Mouse (Mus musculus) stomach, embryonic 15.5 days (tissue): ENCODE data around the gene Plppr2. TPM values are rescaled to one million over a fixed set of nuclear protein-coding genes. Genes with fewer than 3 reads are reported as not detected.

ENCODE experiments used
- ATAC-seq: fragments of 200-750 bp; cut with Nextera tagmentation; 2 replicates; pipeline ENCODE4 v1.8.0; 2017; ENCODE audit warnings: low read depth, moderate number of reproducible peaks, moderate TSS enrichment; ENCODE audit not compliant: insufficient read depth, low FRiP score
- H3K27ac ChIP-seq: fragments of 300-500 bp; sonication (generic); 2 replicates; pipeline ENCODE4 v1.5.1; 2015; ENCODE audit warnings: mild to moderate bottlenecking, inconsistent platforms
- H3K27me3 ChIP-seq: fragments of 300-500 bp; sonication (generic); replicated peaks from 2 replicates; pipeline ENCODE4 v1.6.1; 2015; ENCODE audit warnings: inconsistent platforms
- H3K36me3 ChIP-seq: fragments of 300-500 bp; sonication (generic); 2 replicates; pipeline ENCODE4 v1.6.1; 2015; ENCODE audit warnings: inconsistent platforms
- H3K4me1 ChIP-seq: fragments of 300-500 bp; sonication (generic); 2 replicates; pipeline ENCODE4 v1.6.1; 2015; ENCODE audit warnings: inconsistent platforms
- H3K4me2 ChIP-seq: fragments of 300-500 bp; sonication (generic); 2 replicates; pipeline ENCODE4 v1.6.1; 2015; ENCODE audit warnings: mild to moderate bottlenecking, inconsistent platforms
- H3K4me3 ChIP-seq: fragments of 300-500 bp; sonication (generic); replicated peaks from 2 replicates; pipeline ENCODE4 v1.5.1; 2015; ENCODE audit warnings: inconsistent platforms
- H3K9ac ChIP-seq: fragments of 300-500 bp; sonication (generic); 2 replicates; pipeline ENCODE4 v1.6.1; 2015; ENCODE audit warnings: inconsistent platforms
- H3K9me3 ChIP-seq: fragments of 300-500 bp; sonication (generic); 2 replicates; pipeline ENCODE4 v1.6.1; 2016; ENCODE audit warnings: inconsistent platforms
- WGBS: fragments of 180-500 bp; shearing (Covaris S2); methylation state at CpG from one replicate; pipeline ENCODE4 v1.1.7; 2015; 5-methylcytosine and 5-hydroxymethylcytosine counted together
- polyA plus RNA-seq: library from polyadenylated mRNA; unstranded; fragments of >200 nt; fragmentation: Nextera tagmentation; extraction: Ambion mirVana; gene quantifications from 2 replicates; pipeline ENCODE4 v1.2.1, GENCODE M21; 2015

Gene Plppr2
- polyA plus RNA-seq, 1 experiment from 2014 or later: 7.9 TPM

DNA sequence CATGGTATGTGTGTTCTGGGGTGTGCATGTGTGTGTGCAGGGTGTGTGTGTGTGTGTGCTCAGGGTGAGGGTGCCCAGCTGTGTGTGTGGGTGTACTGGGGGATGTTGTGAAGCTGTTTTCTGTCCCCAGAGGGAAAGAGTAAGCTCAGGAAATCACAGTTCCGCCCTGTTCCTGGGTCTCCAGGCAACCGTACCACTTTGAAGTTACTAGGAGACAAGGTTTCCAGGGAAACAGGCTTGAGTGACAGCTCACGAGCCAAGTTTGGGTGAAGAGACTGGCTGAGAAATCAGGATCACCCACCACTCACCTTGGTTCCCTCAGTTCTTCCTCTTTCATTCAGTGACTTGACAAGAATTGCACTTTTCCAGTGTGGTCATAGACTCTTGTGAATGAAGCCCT lies 16.8 kb downstream of the Plppr2 start:
- H3K4me2 ChIP-seq: no peak overlapping the region
- H3K9ac ChIP-seq: no peak overlapping the region
- H3K9me3 ChIP-seq: no peaks in the 10 kb centered on the region
- H3K36me3 ChIP-seq: no peaks in the 10 kb centered on the region
- H3K4me3 ChIP-seq: no peak overlapping the region
- WGBS: 12% methylated on average over 3 of the region's 3 CpGs
- H3K4me1 ChIP-seq: peaks cover 6% of the 10 kb centered on the region; the same call in 1 of the 2 replicates
- H3K27ac ChIP-seq: no peak overlapping the region
- no peaks in the 10 kb centered on the region for H3K27me3 ChIP-seq
- ATAC-seq: no peak

DNA sequence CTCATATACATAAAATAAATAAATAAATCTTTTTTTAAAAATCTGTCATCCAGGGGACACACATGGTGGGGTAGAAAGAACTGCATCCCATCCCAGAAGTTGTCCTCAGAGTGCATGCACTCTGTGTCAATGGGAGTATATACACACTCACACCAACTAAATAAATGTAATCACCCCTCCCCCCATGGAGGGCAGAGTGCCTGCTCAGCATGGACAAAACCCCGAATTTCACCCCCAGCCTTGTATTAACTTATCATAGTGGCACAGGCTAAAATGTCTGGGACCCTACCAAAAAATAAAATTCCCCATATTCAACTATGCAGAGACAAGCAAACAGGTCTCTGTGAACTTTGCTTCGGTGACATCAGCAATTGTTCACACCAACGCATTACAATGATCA lies 17.8 kb downstream of the Plppr2 start:
- H3K27ac ChIP-seq: no peak overlapping the region
- no peak overlapping the region for H3K4me3 ChIP-seq
- 74% methylated on average over 3 of the region's 3 CpGs for WGBS
- no peak for ATAC-seq
- H3K9me3 ChIP-seq: no peaks in the 10 kb centered on the region
- H3K9ac ChIP-seq: no peak overlapping the region
- peaks cover 6% of the 10 kb centered on the region; the same call in 1 of the 2 replicates for H3K4me1 ChIP-seq
- H3K27me3 ChIP-seq: no peaks in the 10 kb centered on the region
- peak overlapping the region; percentile 55 for H3K4me2 ChIP-seq
- no peaks in the 10 kb centered on the region for H3K36me3 ChIP-seq

DNA sequence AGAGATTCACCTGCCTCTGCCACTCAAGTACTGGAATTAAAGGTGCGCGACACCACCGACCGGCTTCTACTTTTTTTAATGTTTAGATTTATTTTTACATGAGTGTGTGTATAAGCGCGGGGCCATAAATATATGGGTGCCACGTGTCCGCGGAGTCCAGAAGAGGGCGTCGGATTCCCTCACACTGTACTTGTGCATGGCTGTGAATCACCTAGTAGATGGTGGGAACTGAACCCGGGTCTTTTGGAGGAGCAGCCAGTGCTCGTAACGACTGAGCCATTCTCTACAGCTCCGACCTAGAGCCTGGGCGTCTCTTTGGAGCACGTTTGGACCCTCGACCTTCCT lies 18.4 kb downstream of the Plppr2 start:
- no peaks in the 10 kb centered on the region; the same call in 1 of the 2 replicates for H3K27me3 ChIP-seq
- H3K27ac ChIP-seq: peak overlapping the region; percentile 67
- WGBS: 2% methylated on average over 18 of the region's 18 CpGs
- peak; percentile 71 for ATAC-seq
- H3K4me1 ChIP-seq: peaks cover 6% of the 10 kb centered on the region; the same call in 1 of the 2 replicates
- H3K4me3 ChIP-seq: peak overlapping the region; percentile 75
- H3K9ac ChIP-seq: no peak overlapping the region
- no peaks in the 10 kb centered on the region for H3K9me3 ChIP-seq
- H3K36me3 ChIP-seq: no peaks in the 10 kb centered on the region
- peak overlapping the region; percentile 55 for H3K4me2 ChIP-seq

DNA sequence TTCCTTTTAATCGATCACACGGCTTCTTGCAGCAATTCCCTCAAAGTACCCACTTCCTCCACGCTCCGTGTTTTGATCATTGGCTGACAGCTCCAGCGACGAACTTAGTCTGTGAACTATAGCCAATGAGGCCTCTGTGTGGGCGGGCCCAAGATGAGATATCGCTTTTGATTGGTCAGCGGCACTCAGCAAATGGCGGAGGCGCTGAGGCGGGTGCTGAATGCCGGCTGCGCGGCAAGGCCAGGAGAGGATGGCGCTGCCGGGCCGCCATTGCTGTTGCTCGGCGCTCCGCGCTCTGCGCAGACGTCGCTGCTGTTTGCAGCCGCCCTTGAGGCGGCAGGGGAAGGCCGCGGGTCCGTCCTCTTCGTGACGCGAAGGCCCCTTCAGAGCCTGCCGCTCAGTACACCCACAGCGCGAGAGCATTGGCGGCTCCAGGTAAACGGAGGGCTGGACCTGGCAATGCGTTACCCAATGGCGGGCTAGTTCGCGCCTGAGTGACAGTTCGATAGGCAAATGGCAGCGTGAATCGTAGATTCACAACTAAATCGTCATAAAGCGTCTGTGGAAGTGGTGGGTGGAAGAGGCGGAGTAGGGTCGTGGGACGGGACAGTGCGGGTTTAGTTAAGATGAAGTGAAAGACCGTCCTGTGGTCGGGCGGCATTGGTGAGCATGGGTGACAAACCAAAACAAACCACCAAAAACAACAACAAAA lies 18.9 kb downstream of the Plppr2 start, which contains the start of gene Swsap1:
Swsap1 (plus strand) TSS at position 186 of the 712 bp plus-strand sequence.
- Histone ChIP-seq H3K4me2 (peak within 1 kb of the TSS; percentile 57), H3K36me3 (no peaks in the 10 kb centered on the region), H3K9me3 (no peaks in the 10 kb centered on the region), H3K4me1 (peaks cover 8% of the 10 kb centered on the region; the same call in 1 of the 2 replicates), H3K27me3 (peaks cover 1% of the 10 kb centered on the region), H3K27ac (peak within 1 kb of the TSS; percentile 93), H3K9ac (peak within 1 kb of the TSS; percentile 70; the same call in 1 of the 2 replicates), H3K4me3 (peak within 1 kb of the TSS; percentile 75)
- WGBS: 0% methylated on average over 54 of the region's 54 CpGs
- peak; percentile 96 for ATAC-seq

DNA sequence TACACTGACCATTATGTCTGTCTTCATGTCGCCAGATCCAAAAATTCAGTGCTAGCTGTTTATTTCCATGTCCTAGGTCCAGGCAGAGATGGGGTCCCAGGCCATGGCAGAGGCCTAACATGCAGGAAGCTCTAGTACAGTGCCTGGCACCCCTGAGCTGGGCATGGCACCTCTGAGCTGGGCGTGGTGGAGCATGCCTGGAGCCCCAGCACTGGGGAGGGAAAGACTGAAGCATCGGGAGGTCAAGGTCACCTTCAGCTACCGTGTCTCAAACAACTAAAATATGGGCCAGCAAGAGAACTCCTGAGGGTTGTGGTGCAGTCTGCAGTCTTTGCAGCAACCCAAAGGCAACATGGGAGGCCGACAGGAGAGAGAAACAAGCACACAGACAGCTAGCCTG lies 21.5 kb downstream of the Plppr2 start:
- H3K27ac ChIP-seq: no peak overlapping the region

DNA sequence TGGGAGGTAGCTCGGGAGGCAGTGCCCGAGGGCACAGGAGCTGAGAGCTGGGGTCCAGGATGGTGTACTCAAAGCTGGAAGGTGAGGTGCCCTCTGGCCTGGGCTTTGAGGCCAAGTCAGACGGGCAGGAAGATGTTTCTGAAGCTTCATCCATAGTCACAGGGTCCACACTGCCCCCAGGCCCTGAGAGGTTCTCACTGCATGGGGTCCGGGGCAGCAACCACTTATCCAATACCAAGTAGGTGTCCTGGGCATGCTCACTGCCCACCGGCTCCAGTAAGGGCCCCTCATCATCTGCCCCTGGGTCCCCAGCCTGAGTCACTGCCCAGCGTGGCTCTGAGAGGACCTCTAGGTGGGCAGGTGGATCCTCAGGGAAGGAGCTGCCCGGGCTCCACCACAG lies 22.4 kb downstream of the Plppr2 start:
- Histone ChIP-seq H3K4me1 (peaks cover 32% of the 10 kb centered on the region), H3K27ac (no peak overlapping the region), H3K4me3 (no peak overlapping the region), H3K9me3 (no peaks in the 10 kb centered on the region), H3K27me3 (peaks cover 15% of the 10 kb centered on the region), H3K4me2 (no peak overlapping the region), H3K36me3 (no peaks in the 10 kb centered on the region), H3K9ac (no peak overlapping the region)
- 90% methylated on average over 7 of the region's 7 CpGs for WGBS
- ATAC-seq: no peak

More for the DNA sequence above, 21.5 kb downstream of the Plppr2 start:
- no peak for ATAC-seq
- Histone ChIP-seq H3K27me3 (peaks cover 15% of the 10 kb centered on the region), H3K9ac (no peak overlapping the region), H3K4me2 (no peak overlapping the region), H3K9me3 (no peaks in the 10 kb centered on the region), H3K36me3 (no peaks in the 10 kb centered on the region), H3K4me3 (no peak overlapping the region), H3K4me1 (peaks cover 30% of the 10 kb centered on the region)
- WGBS: 78% methylated on average over 5 of the region's 5 CpGs

DNA sequence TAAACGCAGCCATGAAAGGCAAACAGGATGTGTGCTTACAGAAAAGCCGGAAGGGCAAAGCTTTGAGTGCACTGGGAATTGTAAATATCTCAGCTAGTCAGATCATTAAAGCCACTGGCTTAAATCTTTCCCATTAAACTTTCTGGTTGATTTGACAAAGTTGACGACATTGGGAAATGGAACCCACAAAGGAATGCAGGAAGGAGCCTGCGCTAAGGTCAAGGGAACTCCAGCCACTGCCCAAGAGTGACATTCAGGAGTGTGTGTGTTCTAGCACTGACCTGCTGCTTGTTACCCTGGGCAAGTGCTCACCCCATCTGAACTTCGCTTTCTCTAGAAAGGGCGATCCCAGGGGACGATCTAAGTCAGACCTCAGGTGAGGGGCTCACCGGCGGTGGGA lies 23.3 kb downstream of the Plppr2 start:
- no peak overlapping the region for H3K27ac ChIP-seq
- peaks cover 32% of the 10 kb centered on the region for H3K4me1 ChIP-seq
- H3K9ac ChIP-seq: no peak overlapping the region
- no peaks in the 10 kb centered on the region for H3K36me3 ChIP-seq
- 0 out of 2 replicates have a peak overlapping the region, but pooled peaks have one; percentile 96 for H3K4me2 ChIP-seq
- H3K27me3 ChIP-seq: peaks cover 15% of the 10 kb centered on the region
- no peak overlapping the region for H3K4me3 ChIP-seq
- 50% methylated on average over 9 of the region's 9 CpGs for WGBS
- no peak for ATAC-seq
- no peaks in the 10 kb centered on the region for H3K9me3 ChIP-seq

DNA sequence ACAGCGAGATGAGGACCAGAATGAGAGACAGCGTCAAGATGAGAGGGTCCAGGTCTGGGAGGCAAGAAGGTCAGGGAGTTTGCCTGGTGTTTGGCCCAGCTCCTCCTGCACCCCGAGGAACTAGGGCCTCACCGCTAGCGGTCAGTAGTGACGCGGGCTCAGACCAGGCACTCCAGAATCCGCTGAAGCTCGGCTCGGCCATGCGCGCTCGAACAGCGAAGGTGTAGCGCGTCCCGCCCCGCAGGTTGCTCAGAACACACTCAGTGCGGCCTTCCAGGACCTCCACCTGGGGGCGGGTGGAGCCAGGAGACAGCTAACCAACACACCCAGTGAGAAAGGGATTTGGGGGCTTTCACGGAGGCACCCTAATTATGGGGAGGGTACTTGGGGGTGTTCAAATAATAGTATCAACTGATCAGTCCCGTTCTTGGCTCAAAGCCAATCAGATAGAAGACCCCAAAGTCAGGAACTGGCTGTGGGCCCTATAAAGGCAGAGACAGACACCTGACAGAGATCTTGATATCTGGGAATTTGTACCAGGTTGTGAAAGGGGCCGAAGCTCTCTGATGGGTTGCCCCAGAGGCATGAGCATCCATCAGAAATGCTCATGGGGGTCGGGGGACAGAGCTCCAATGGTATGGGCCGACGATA lies 23.9 kb downstream of the Plppr2 start:
- H3K4me3 ChIP-seq: no peak overlapping the region
- H3K4me2 ChIP-seq: peak overlapping the region; percentile 96; the same call in 1 of the 2 replicates
- no peak for ATAC-seq
- H3K9ac ChIP-seq: no peak overlapping the region
- peaks cover 32% of the 10 kb centered on the region for H3K4me1 ChIP-seq
- H3K9me3 ChIP-seq: no peaks in the 10 kb centered on the region
- no peak overlapping the region for H3K27ac ChIP-seq
- no peaks in the 10 kb centered on the region for H3K36me3 ChIP-seq
- peaks cover 15% of the 10 kb centered on the region for H3K27me3 ChIP-seq
- WGBS: 11% methylated on average over 26 of the region's 26 CpGs

DNA sequence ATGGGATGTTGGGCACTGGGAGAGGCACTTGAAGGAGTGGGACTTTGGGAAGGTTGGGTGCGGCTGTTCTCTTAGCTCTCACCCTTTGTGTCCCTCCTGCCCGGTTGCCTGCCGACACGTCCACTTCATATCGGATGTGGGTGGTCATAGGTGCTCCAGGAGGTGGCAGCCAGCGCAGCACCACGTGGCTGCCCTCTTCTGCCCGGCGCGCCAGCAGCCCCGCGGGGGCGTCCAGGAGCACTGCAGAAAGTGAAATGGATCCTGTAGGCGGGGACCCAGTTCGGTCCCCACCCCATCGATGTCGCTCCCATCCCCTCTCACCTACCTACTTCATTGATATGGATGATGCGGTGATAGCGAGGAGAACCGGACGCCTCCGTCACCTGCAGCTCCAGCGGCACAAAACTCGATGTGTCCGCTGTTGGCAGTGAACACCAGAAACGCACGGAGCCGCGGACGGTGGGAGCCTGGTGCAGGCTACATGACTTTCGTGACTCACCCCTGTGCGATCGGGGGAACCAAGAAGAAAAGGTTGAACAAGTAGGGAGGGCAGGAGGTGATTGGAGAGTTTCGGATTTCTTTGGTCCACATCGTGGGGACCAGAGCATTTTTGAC lies 24.6 kb downstream of the Plppr2 start:
- Histone ChIP-seq H3K4me2 (peak overlapping the region; percentile 96), H3K4me3 (peak overlapping the region; percentile 46), H3K36me3 (no peaks in the 10 kb centered on the region), H3K27me3 (peaks cover 15% of the 10 kb centered on the region), H3K4me1 (peaks cover 29% of the 10 kb centered on the region), H3K9ac (no peak overlapping the region), H3K27ac (no peak overlapping the region), H3K9me3 (no peaks in the 10 kb centered on the region)
- 2% methylated on average over 35 of the region's 35 CpGs for WGBS
- no peak for ATAC-seq

DNA sequence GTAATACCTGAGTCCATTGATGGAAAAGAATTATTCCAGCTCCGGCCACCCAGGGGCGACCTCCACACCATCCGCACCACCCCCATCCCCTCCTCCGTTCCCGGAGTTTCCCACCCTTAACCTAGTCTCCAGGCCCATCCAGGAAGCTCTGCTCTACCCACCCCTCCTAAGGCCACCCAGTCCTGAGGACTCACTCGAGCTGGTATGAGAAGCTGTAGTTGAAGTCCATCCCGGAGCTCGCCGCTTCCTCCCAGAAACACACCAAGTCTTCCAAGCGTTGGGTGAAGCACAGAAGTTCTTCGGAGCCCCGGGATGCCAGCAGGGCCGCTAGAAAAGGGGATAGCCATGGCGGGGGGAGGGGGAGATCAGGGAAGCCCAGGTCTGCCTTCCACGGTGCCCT lies 25.2 kb downstream of the Plppr2 start:
- H3K36me3 ChIP-seq: no peaks in the 10 kb centered on the region
- 1% methylated on average over 15 of the region's 15 CpGs for WGBS
- H3K4me3 ChIP-seq: peak overlapping the region; percentile 46
- H3K4me2 ChIP-seq: peak overlapping the region; percentile 96
- peaks cover 26% of the 10 kb centered on the region for H3K4me1 ChIP-seq
- peak overlapping the region; percentile 19; the same call in 1 of the 2 replicates for H3K9ac ChIP-seq
- peaks cover 15% of the 10 kb centered on the region for H3K27me3 ChIP-seq
- no peaks in the 10 kb centered on the region for H3K9me3 ChIP-seq
- H3K27ac ChIP-seq: no peak overlapping the region
- ATAC-seq: peak; percentile 20; the same call in 1 of the 2 replicates

DNA sequence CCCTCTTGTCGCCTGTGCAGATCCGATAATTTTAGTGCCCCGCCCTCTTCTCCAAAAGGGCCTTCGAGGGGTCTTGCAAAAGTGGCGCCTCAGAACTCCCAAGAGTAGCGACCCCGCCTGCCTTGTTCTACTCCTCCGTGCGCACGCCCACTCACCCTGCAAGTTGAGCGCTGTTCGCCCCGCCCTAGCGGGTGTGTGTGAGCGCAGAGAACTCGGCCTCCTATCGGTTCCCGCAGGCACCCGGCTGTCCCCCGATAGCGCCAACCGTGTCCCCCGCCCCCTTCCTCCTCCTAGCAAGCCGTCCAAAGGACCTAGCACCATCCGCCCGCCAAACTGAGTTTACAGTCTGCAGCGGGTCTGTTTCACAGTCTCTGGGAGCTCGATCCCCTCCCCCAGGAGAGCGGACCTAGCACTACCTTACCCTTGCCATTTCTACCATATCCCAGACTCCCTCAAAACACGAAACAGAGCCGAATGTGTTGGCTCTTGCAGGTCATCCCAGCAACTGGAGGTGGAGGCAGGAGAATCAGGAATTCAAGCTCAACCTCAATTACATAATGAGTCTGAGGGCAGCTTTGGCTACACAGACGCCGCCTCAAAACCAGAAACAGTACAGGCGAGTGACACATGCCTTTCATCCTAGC lies 25.7 kb downstream of the Plppr2 start:
- H3K4me3 ChIP-seq: peak overlapping the region; percentile 46
- no peaks in the 10 kb centered on the region for H3K36me3 ChIP-seq
- ATAC-seq: peak; percentile 90
- peaks cover 15% of the 10 kb centered on the region for H3K27me3 ChIP-seq
- H3K4me1 ChIP-seq: peaks cover 26% of the 10 kb centered on the region
- H3K9me3 ChIP-seq: no peaks in the 10 kb centered on the region
- 3% methylated on average over 34 of the region's 34 CpGs for WGBS
- H3K27ac ChIP-seq: no peak overlapping the region
- peak overlapping the region; percentile 19; the same call in 1 of the 2 replicates for H3K9ac ChIP-seq
- peak overlapping the region; percentile 96 for H3K4me2 ChIP-seq
